Mouse (Mus musculus) heart, postnatal 14 days (tissue): Measurements from ENCODE around the gene Ube2q2. TPM values are rescaled to one million over a fixed set of nuclear protein-coding genes. Genes with fewer than 3 reads are reported as not detected.
A peak's percentile ranks its signal among the peaks of the same experiment; 100 is the strongest.
"Not testable (repeated sequence)": the region's sequence is repeated elsewhere in the genome, so short reads cannot be mapped to it uniquely, and the experiment has no call there.

Source experiments
- DNase-seq, 2 experiments: peaks; one replicate each; pipeline ENCODE4 v3.0.0; 2021 to 2022
- intact Hi-C: fragments of 180-260 bp; cut with DNase I; formaldehyde crosslinking; loops from one replicate; pipeline ENCODE4 v1.15.1; 2025
- total RNA-seq, 2 experiments: library from RNA; stranded (reverse); gene quantifications; 2 replicates each; pipeline ENCODE4 v1.2.3; 2021

Gene Ube2q2
- total RNA-seq, 2 experiments from 2014 or later = 25.1 to 26.3 TPM

DNA sequence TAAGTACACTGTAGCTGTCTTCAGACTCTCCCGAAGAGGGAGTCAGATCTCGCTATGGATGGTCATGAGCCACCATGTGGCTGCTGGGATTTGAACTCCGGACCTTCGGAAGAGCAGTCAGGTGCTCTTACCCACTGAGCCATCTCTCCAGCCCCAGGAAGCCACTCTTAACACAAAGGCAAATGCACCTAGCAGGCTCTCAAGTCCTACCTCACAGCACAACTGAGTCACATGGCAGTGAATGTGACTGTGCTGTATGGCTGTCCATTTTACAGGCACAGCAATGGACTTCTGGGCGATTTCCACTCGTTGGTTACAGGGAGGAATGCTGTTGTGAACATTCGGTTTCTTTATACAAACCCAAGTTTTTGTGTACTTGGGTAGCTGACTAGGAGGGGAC, 83.9 kb downstream of the Ube2q2 start:
- no peak for DNase-seq
- intact Hi-C loops = loop anchor here (5.0 kb wide), 1 partner anchor 80 kb away; no protein-coding TSS in a partner anchor

- intact Hi-C loops = loop anchor here (5.0 kb wide), 1 partner anchor 79 kb away; no protein-coding TSS in a partner anchor
- not testable (repeated sequence) for DNase-seq
These were observed 84.4 kb downstream of the Ube2q2 start for GRCm38 (mm10) chr9:55233076-55233475.

DNA sequence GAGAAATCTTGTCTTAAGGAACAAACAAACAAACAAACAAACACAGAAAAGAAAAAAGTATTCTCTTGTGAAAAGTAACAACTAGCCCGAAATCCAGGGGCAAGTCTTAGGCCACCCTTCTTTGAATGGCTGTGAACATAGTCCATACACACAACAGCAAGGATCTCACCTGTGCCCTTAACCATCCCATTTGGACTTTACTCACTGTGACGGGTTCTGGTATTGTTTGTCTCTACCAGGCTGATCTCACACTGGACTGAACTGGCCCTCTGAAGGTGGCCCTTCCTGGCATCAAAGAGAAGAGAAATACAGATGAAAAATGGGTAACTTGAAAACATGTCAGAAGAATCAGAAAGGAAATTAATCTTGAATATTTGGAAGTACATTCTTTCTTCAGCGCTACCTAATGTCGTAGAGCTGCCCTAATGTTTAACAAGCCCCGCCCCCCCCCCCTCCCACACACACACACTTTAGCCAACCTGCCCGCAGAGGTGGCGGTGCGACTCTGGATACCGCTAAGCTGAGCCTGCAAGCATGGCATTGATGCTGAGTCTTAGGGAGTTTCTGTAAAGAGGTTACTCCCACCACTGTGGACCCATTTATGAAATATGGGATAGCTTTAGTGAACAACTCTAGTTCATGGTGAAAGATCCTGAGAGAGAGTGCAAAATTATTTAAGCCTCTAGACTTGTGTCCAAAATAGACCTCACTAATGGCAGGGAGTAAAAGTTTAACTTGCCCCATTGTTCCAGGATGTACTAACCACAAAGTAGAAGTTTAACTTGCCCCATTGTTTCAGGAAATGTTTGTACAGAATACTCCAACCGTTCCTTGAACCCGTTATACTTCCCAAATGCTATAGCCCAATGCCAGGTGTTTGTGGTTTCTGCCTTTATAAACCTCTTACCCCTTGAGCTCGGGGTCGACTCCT, 87.8 kb downstream of the Ube2q2 start:
- intact Hi-C loops = no loop called here
- no peak for DNase-seq

DNA sequence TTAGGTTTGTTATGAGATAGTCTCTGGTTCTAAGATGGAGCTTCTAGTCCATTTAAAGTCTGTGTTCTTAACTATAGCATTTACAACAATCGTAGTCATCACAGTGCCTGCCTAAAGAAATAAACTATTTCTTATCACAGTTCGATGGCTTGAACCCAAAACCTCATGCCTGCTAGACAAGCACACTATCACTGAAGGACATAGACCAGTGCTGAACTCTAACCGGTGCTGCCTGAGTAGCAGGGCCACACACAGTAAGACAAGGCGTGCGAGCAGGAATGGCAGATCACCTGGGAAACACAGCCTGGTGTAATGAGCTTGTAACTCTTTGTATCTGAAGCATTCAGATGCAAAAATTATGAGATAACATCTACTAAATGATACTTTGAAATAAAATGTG, 92.2 kb downstream of the Ube2q2 start:
- intact Hi-C loops = no loop called here
- DNase-seq = no peak

DNA sequence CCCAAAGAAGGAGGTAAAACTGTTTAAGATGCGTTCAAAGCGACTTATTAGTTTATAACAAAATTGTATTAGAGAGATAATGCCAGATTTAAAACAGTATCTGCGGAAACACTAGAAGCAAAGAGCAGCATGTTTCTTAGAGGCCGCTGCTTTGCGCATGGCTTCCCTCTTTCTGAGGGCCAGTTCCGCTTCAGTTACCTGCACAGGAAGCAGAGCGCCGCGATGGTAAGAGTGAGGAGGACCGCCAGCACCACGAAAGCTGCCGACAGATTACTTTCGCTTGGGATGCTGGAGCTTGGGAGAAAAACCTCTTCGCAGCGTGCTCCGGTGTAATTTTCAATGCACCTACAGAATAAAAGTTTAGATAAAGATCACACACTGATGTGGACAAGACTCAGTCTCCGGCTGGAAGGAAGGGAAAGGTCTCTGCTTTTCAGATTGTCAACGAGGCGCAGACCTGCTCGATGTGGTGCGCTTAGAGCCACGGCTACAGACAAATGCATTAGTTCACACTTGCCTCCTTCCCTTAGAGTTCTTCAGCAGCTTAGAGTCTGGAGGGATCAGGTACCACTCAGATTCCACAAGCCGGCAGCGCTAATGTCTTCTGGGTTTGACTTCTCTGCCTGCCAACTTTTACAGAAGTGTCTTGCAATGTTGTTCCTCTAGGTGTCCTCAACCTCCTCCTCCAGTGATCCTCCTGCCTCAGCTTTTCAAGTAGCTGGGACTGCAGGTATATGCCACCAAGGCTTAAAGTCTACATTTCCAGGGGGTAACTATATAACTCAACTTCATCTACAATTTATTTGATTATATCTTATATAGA, 93.4 kb downstream of the Ube2q2 start:
- intact Hi-C loops = no loop called here
- DNase-seq = no peak

DNA sequence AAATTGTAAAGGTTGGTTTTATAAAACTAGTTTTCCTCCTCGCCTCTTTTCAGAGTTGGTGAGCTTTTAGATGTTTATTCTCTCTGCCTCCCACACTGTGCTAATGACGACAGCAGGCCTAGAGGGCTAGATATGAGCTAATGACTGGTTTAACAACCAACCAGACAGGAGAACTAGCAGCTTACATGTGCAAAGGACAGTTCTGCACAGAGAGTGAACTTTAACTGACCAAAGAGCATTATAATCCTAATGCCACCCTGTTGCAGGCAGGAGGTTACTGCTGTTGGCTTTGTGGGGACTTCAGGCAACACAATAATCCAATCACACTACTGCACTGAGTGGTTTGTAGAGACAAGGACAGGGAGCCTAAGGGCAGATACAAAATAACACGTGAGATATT, 94.6 kb downstream of the Ube2q2 start:
- intact Hi-C loops = no loop called here
- no peak for DNase-seq

DNA sequence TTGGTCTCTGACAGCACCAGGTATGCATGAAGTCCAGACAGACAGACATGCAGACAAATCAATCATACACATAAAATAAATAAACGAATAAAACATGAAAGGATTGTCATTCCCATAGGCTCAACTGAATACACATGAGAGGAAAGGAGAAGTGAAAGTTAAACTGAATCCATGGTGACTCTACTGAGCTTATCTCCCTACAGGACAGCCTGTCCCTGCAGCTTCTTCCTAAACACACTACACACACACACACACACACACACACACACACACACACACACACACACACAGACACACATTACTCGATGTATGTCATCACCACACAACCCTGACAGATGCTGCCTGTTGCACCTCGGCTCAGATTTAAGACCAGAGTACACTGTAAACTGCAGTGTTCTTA, 95.4 kb downstream of the Ube2q2 start:
- intact Hi-C loops = no loop called here
- no peak for DNase-seq

DNA sequence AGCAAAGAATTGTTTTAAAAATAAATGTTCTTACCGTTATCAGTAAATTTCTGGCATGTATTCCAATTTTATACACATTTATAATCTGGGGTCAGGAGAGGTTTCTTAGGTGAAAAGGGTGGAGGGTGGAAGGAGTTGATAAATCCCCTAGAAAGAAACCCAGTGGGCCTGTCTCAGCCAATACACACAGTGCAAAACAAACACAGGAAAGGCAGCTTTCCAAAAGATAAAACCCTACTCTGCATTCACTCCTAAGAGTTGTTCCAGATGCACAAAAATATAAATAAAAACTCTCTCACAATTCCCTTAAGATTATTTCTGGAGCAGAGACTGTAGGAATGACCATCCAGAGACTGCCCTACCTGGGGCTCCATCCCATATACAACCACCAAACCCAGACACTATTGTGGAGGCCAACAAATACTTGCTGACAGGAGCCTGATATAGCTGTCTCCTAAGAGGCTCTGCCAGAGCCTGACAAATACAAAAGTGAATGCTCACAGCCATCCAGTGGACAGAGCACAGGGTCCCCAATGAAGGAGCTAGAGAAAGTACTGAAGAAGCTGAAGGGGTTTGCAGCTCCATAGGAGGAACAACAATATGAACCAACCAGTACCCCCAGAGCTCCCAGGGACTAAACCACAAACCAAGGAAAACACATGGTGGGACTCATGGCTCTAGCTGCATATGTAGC, 96.5 kb downstream of the Ube2q2 start:
- intact Hi-C loops, DNase-seq: not testable (repeated sequence)

DNA sequence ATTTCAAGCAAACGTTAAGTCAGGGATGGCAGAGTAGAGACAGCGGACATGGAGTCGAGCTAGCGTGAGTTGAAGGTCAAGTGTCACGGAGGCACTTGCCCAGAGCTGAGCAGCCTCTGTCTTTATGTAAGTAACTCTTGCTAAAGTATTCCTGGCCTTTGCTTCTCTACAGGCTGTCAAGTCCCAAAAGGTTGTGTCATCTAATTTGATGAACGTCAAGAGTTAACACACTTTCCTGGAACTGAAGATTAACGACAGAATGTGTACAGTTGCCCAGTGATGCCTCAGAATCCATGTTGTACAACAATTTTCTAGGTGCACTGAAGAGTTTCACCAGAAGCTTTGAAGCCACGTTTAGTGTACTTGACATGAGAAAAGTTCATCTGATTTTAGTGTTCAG, 97.8 kb downstream of the Ube2q2 start:
- DNase-seq = no peak
- intact Hi-C loops = no loop called here

- intact Hi-C loops = no loop called here
- DNase-seq = no peak
These were observed 98.3 kb downstream of the Ube2q2 start for GRCm38 (mm10) chr9:55246918-55247317.

DNA sequence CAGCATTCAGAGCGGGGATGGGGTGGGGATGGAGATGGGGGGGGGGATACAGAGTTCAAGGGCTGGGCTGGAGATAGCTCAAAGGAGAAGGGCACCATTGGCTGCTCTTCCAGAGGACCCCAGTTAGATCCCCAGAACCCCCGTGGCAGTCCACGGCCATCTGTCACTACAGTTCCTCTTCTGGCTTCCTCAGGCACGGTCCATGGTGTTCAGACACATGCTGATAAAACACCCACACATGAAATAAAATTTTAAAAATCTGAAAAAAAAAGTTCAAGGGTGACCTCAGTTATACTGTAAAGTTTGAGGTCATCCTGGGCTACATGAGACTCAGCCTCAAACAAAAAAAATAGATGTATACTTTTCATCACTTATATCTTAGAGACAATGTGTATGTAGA, 99.8 kb downstream of the Ube2q2 start:
- intact Hi-C loops = no loop called here

DNA sequence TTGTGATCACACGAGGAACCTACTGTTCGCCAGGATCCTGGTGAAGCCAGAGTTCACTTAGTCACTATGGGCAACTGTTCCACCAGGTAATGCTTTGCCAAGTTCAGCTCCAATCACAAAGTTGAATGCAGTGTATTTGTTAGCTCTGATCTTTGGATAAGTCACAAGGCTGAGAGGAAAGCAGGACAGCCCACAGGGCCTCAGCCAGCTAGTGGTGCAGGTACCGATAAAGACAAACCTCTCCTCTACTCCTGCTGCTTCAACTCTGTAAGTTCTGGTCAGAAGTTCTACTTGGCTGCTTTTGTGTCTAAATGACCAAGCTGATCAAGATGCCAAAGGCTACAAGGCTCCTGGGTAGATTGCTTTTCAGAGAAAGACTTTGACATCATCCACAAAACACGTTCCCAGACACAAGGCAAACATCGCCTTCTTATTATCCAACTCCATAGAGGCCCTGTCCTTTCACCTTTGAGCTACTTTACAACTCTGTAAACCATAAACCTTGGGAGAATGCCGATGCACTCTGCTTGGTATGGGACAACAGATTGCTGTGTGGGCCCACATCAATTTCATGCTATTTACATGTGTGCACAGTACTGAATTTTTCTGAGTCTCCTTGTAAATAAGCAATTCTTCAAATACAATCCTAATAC, 102.1 kb downstream of the Ube2q2 start:
- intact Hi-C loops = no loop called here
- no peak for DNase-seq

More for the DNA sequence above, 99.8 kb downstream of the Ube2q2 start:
- DNase-seq = no peak

DNA sequence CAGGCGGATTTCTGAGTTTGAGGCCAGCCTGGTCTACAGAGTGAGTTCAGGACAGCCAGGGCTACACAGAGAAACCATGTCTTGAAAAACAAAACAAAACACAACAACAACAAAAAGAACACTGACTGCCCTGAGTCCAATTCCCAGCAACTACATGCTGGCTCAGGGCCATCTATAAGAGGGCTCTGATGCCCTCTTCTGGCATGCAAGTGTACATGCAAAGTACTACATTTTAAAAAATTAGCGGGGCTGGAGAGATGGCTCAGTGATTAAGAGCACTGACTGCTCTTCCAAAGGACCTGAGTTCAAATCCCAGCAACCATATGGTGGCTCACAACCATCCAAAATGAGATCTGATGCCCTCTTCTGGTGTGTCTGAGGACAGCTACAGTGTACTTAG, 103.4 kb downstream of the Ube2q2 start:
- intact Hi-C loops = not testable (repeated sequence)
- DNase-seq = peak in 1 of 2 experiments; percentile 22

DNA sequence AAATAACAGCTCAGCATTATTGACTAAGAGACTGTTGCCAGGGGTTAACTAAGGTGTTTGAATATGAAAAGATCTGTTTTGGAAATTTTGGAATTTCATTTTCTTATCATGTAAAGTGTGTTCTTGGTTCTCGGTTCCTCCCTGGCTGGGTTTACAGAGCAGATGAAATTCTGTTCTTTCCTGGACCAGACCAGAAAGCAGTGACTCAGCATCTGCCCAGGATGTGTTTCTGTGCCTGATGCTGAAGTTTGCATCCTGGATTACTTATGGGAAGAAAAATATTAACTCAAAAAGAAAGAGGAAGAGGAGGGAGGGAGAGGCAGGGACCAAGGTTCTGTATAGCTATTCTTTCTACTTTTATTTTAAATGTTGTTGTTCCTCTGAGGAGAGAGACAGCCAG, 105.2 kb downstream of the Ube2q2 start:
- no peak for DNase-seq
- intact Hi-C loops = no loop called here

- intact Hi-C loops = no loop called here
- no peak for DNase-seq
These were observed 106.4 kb downstream of the Ube2q2 start for GRCm38 (mm10) chr9:55255056-55255455.

- DNase-seq = no peak
- intact Hi-C loops = no loop called here
These were observed 107.0 kb downstream of the Ube2q2 start for GRCm38 (mm10) chr9:55255604-55256003.

- DNase-seq = no peak
- intact Hi-C loops = no loop called here
These were observed 108.5 kb downstream of the Ube2q2 start for GRCm38 (mm10) chr9:55257105-55257504.
